Mouse (Mus musculus) ovary, postnatal 36 days (tissue): ENCODE results near the gene Med12l.
"Not testable (repeated sequence)": the region's sequence is repeated elsewhere in the genome, so short reads cannot be mapped to it uniquely, and the experiment has no call there.

ENCODE experiments used
- DNase-seq: peaks from one replicate; pipeline ENCODE4 v3.0.0; 2022; ENCODE audit warnings: low spot score, mixed read lengths

Gene Med12l

GRCm38 (mm10) chr3:59101218-59101986 is 95.8 kb downstream of the Med12l start, which contains the start of gene Gpr171:
Gene Gpr171, minus strand, starts transcription at chr3:59101821.
- no peak for DNase-seq

GRCm38 (mm10) chr3:59102146-59102545 is 96.5 kb downstream of the Med12l start:
- DNase-seq = no peak

- no peak for DNase-seq
Observed at GRCm38 (mm10) chr3:59104462-59104861, 98.8 kb downstream of the Med12l start.

GRCm38 (mm10) chr3:59107439-59107838 is 101.8 kb downstream of the Med12l start:
- no peak for DNase-seq

- not testable (repeated sequence) for DNase-seq
Observed at GRCm38 (mm10) chr3:59109834-59110233, 104.2 kb downstream of the Med12l start.

- DNase-seq = no peak
Observed at GRCm38 (mm10) chr3:59111944-59112343, 106.3 kb downstream of the Med12l start.

GRCm38 (mm10) chr3:59113291-59113690 is 107.7 kb downstream of the Med12l start:
- DNase-seq = not testable (repeated sequence)

- no peak for DNase-seq
Observed at GRCm38 (mm10) chr3:59113973-59114517, 108.4 kb downstream of the Med12l start.

GRCm38 (mm10) chr3:59121067-59121730 is 115.6 kb downstream of the Med12l start:
- no peak for DNase-seq

GRCm38 (mm10) chr3:59121780-59122449 is 116.3 kb downstream of the Med12l start:
- DNase-seq = no peak

GRCm38 (mm10) chr3:59125022-59125421 is 119.4 kb downstream of the Med12l start:
- DNase-seq = no peak

- no peak for DNase-seq
Observed at GRCm38 (mm10) chr3:59125783-59126555, 120.3 kb downstream of the Med12l start.

GRCm38 (mm10) chr3:59128681-59129080 is 123.1 kb downstream of the Med12l start:
- no peak for DNase-seq

GRCm38 (mm10) chr3:59129547-59129946 is 123.9 kb downstream of the Med12l start:
- no peak for DNase-seq

GRCm38 (mm10) chr3:59130431-59130830 is 124.8 kb downstream of the Med12l start:
- DNase-seq = peak; percentile 22

- no peak for DNase-seq
Observed at GRCm38 (mm10) chr3:59131081-59131480, 125.5 kb downstream of the Med12l start.

- no peak for DNase-seq
Observed at GRCm38 (mm10) chr3:59131966-59132365, 126.3 kb downstream of the Med12l start.

GRCm38 (mm10) chr3:59133189-59133588 is 127.6 kb downstream of the Med12l start:
- DNase-seq = no peak

GRCm38 (mm10) chr3:59135911-59136653 is 130.5 kb downstream of the Med12l start:
- DNase-seq = no peak

- DNase-seq = no peak
Observed at GRCm38 (mm10) chr3:59138946-59139468, 133.4 kb downstream of the Med12l start.

GRCm38 (mm10) chr3:59139651-59140051 is 134.0 kb downstream of the Med12l start:
- DNase-seq = no peak
